Mouse (Mus musculus): ENCODE data around the gene Fez1. TPM values are rescaled to one million over a fixed set of nuclear protein-coding genes. Genes with fewer than 3 reads are reported as not detected.

Fez1 gene
- under 1 TPM in 1 of 2 experiments, not detected in 1; 0.60 TPM for polyA plus RNA-seq (2017; shearing (Covaris generic))

DNA sequence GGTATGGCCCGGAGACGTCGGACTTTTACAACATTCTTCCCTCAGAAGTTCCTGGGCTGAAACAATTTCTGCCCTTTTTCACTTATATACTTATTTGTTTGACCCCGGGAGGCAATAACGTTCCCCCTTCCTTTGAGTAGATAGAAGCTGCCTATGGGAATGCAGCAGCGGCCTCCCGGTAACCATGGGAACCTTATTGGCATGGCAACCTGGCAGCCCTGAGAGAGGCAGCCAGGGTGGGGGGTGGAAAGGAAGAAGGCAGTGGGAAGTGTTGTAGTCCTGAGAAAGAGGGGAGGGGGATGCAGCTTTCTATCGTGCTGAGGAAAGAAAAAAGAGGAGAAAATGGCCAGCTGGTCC is at the start of gene Fez1:
Gene Fez1, plus strand, starts transcription at position 221 of the 357 bp plus-strand sequence.

DNA sequence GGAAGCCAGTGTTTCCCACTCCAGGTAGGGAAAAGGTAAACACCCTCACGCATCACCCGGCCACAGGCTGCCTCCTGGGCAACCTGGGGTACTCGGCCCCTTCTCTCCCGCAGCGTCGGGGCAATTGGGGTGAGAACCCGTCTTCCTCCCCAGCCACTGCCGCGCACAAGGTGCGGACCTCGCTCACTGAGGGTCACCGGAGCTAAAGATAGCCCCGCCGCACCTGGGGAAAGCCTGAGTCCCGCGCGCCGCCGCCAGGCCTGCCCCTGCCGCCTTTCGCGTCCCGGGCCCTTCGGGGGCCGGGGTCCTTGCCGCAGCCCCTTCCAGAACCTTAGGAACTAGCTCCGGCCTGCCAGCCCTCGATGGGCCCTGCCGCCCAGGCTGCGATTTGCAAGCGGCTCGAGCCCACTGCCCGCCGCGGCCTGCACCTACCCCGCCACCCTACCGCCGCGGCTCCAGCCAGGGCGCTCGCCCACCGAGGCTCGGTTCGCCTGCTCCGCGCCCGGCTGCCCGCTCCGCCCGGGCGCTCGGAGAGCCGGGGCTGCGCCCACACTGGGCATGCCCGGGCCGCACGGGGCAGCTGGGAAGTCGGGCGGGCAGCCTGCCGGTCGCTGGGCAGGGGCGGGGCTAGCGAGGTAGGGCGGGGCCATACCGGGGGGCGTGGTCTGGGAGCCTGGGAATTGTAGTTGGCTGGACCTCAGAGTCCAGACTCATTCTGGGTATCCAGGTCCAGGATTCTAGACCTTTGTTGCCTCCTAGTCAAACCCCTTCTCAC is 24.7 kb upstream of the Fez1 start, which contains the start of gene Ei24:
Gene Ei24, minus strand, starts transcription at position 613 of the 775 bp plus-strand sequence.

Other genes with a start within 250 kb of the Fez1 start
- gene Gm17689, start 239.2 kb upstream of the Fez1 start, polyA plus RNA-seq (2017; shearing (Covaris generic)): not detected
- gene A630095E13Rik, start 178.5 kb upstream of the Fez1 start, polyA plus RNA-seq (2017; shearing (Covaris generic)): not detected
- gene Acrv1, start 128.6 kb upstream of the Fez1 start, polyA plus RNA-seq (2017; shearing (Covaris generic)): not detected
- 1 to 10 TPM; 6.1 to 7.4 TPM for gene Chek1, start 94.8 kb upstream of the Fez1 start, polyA plus RNA-seq (2017; shearing (Covaris generic))
- gene Stt3a, start 54.2 kb upstream of the Fez1 start, polyA plus RNA-seq (2017; shearing (Covaris generic)): 100 to 1,000 TPM; 210 to 212 TPM
- gene Ei24, start 24.5 kb upstream of the Fez1 start, polyA plus RNA-seq (2017; shearing (Covaris generic)): 10 to 100 TPM; 62.3 to 68.5 TPM